Mouse (Mus musculus) thymus, adult 18-20 months (tissue): Measurements from ENCODE around the gene Klf13.
A peak's percentile ranks its signal among the peaks of the same experiment; 100 is the strongest.

Experiments used
- DNase-seq, 2 experiments: peaks; one replicate each; pipeline ENCODE4 v3.0.0; 2022; ENCODE audit warnings: mixed read lengths in 2 of 2

Gene Klf13

GRCm38 (mm10) chr7:63938914-63939396, at the start of gene Klf13:
Gene Klf13 (minus strand): TSS chr7:63938915.
- DNase-seq = peak; percentile 97 to 98

- no peak for DNase-seq
Measured at GRCm38 (mm10) chr7:63988391-63988790, 49.7 kb upstream of the Klf13 start.

- DNase-seq = peak; percentile 84 to 91
Measured at GRCm38 (mm10) chr7:63986407-63987182, 47.9 kb upstream of the Klf13 start.

GRCm38 (mm10) chr7:63985696-63986406, 47.1 kb upstream of the Klf13 start:
- peak in 1 of 2 experiments; percentile 65 for DNase-seq

- no peak for DNase-seq
Measured at GRCm38 (mm10) chr7:63985266-63985665, 46.6 kb upstream of the Klf13 start.

- peak; percentile 76 to 89 for DNase-seq
Measured at GRCm38 (mm10) chr7:63984329-63984728, 45.6 kb upstream of the Klf13 start.

GRCm38 (mm10) chr7:63977631-63978030, 38.9 kb upstream of the Klf13 start:
- DNase-seq = no peak

GRCm38 (mm10) chr7:63970986-63971385, 32.3 kb upstream of the Klf13 start:
- DNase-seq = no peak

GRCm38 (mm10) chr7:63969941-63970340, 31.2 kb upstream of the Klf13 start:
- DNase-seq = no peak

GRCm38 (mm10) chr7:63965635-63966418, 27.1 kb upstream of the Klf13 start:
- DNase-seq = no peak

GRCm38 (mm10) chr7:63965135-63965534, 26.4 kb upstream of the Klf13 start:
- no peak for DNase-seq

- no peak for DNase-seq
Measured at GRCm38 (mm10) chr7:63964121-63964520, 25.4 kb upstream of the Klf13 start.

- DNase-seq = no peak
Measured at GRCm38 (mm10) chr7:63963632-63964031, 24.9 kb upstream of the Klf13 start.

- DNase-seq = no peak
Measured at GRCm38 (mm10) chr7:63957872-63958640, 19.3 kb upstream of the Klf13 start.

GRCm38 (mm10) chr7:63956981-63957713, 18.4 kb upstream of the Klf13 start:
- DNase-seq = peak in 1 of 2 experiments; percentile 53

GRCm38 (mm10) chr7:63956138-63956823, 17.6 kb upstream of the Klf13 start:
- DNase-seq = no peak

GRCm38 (mm10) chr7:63955440-63955839, 16.7 kb upstream of the Klf13 start:
- no peak for DNase-seq

GRCm38 (mm10) chr7:63952077-63952898, 13.6 kb upstream of the Klf13 start:
- DNase-seq = no peak

GRCm38 (mm10) chr7:63950931-63951607, 12.4 kb upstream of the Klf13 start:
- no peak for DNase-seq
